Mouse (Mus musculus) ES-E14 (cell line): ENCODE measurements around the gene Pik3ap1. TPM values are rescaled to one million over a fixed set of nuclear protein-coding genes. Genes with fewer than 3 reads are reported as not detected.

Experiments used
- DNase-seq: peaks from one replicate; pipeline ENCODE4 v3.0.0-alpha.2; 2013; ENCODE audit warnings: low read depth, low spot score
- H3K27ac ChIP-seq: 2 replicates; pipeline ENCODE4 v1.5.1; 2012; ENCODE audit warnings: low read depth, mild to moderate bottlenecking, low read length, moderate library complexity, mixed read lengths; ENCODE audit not compliant: poor library complexity, insufficient read depth, severe bottlenecking
- H3K36me3 ChIP-seq: 2 replicates; pipeline ENCODE4 v1.6.1; 2012; ENCODE audit warnings: mild to moderate bottlenecking, low read length, moderate library complexity, mixed read lengths; ENCODE audit not compliant: control insufficient read depth, poor library complexity, insufficient read depth, severe bottlenecking
- H3K4me1 ChIP-seq, 2 experiments: fragments of 150-350 bp in 1 of 2; sonication (generic) in 1 of 2; 2 replicates each; pipeline ENCODE4 v1.6.1; 2012; ENCODE audit warnings: low read length in 2 of 2, mild to moderate bottlenecking in 1 of 2, mixed read lengths in 1 of 2; ENCODE audit not compliant: control insufficient read depth in 2 of 2, insufficient read depth in 2 of 2, poor library complexity in 1 of 2
- H3K4me3 ChIP-seq, 2 experiments: fragments of 150-350 bp in 1 of 2; sonication (generic) in 1 of 2; 2 replicates each; pipeline ENCODE4 v1.5.1; 2012; ENCODE audit warnings: low read length in 2 of 2, low read depth in 1 of 2, mild to moderate bottlenecking in 1 of 2, mixed read lengths in 1 of 2; ENCODE audit not compliant: insufficient read depth in 1 of 2, poor library complexity in 1 of 2, severe bottlenecking in 1 of 2
- H3K9ac ChIP-seq: 2 replicates; pipeline ENCODE4 v1.6.1; 2012; ENCODE audit warnings: low read depth, mild to moderate bottlenecking, low read length, mixed read lengths; ENCODE audit not compliant: poor library complexity, insufficient read depth, severe bottlenecking
- H3K9me3 ChIP-seq: fragments of 150-350 bp; sonication (generic); 2 replicates; pipeline ENCODE4 v1.6.1; 2012; ENCODE audit warnings: low read depth, mild to moderate bottlenecking, low read length; ENCODE audit not compliant: control insufficient read depth, insufficient read depth
- CHD2 ChIP-seq: IDR thresholded peaks from 2 replicates; pipeline ENCODE4 v1.6.1; 2014; ENCODE audit warnings: mild to moderate bottlenecking, low read depth, low read length, inconsistent platforms
- HCFC1 ChIP-seq: IDR thresholded peaks from 2 replicates; pipeline ENCODE4 v1.6.1; 2012; ENCODE audit warnings: low read length, inconsistent platforms, borderline replicate concordance; ENCODE audit not compliant: insufficient read depth
- MAFK ChIP-seq: IDR thresholded peaks from 2 replicates; pipeline ENCODE4 v1.6.1; 2014; ENCODE audit warnings: mild to moderate bottlenecking, low read depth, low read length, inconsistent platforms; ENCODE audit not compliant: insufficient read depth
- ZC3H11A ChIP-seq: IDR thresholded peaks from 2 replicates; pipeline ENCODE4 v1.6.1; 2012; ENCODE audit warnings: low read depth, mild to moderate bottlenecking, inconsistent platforms, low read length, borderline replicate concordance
- ZNF384 ChIP-seq: IDR thresholded peaks from 2 replicates; pipeline ENCODE4 v1.6.1; 2012; ENCODE audit warnings: low read depth, low read length, inconsistent platforms
- in situ Hi-C, 2 experiments: fragments of 600-800 bp; cut with MboI; formaldehyde crosslinking; loops; one replicate each; pipeline ENCODE4 v1.15.1; 2025; ENCODE audit warnings: low sequenced_read_pairs in 2 of 2, inconsistent platforms in 1 of 2; ENCODE audit not compliant: unreplicated experiment in 2 of 2
- total RNA-seq: library from RNA; depleted of rRNA; stranded (reverse); fragments of 300-350 nt; gene quantifications from 2 replicates; pipeline ENCODE4 v1.2.3, GENCODE M21; 2012

Pik3ap1 gene
- total RNA-seq, 1 experiment: 1.1 TPM

DNA sequence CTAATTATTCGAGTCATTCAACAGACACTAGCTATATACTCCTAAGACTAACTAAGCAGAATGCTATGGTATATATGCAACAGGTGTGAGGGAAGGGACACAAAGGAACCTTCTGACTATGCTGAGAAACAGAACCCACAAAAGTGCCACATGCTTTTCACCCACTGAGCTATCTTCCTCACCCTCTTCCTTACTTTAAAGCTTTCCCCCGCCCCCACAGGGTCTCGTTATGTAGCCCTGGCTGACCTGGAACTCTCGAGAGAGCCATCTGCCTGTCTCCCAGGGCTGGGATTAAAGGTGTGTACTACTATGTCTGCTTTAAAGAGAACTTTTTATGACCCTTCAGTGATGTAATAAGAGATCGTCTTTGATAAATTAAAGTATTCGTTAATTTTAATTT, 125.6 kb downstream of the Pik3ap1 start:
- DNase-seq: no peak
- no peak overlapping the region for H3K4me3 ChIP-seq
- in situ Hi-C loops: no loop called here
- no peak for TF ChIP-seq MAFK
- no peak for TF ChIP-seq CHD2
- TF ChIP-seq ZNF384: no peak
- no peak for TF ChIP-seq ZC3H11A
- TF ChIP-seq HCFC1: no peak
- H3K27ac ChIP-seq: no peak overlapping the region
- H3K36me3 ChIP-seq: peaks cover 2% of the 10 kb centered on the region; the same call in 1 of the 2 replicates
- peaks cover 2 to 3% of the 10 kb centered on the region in 2 experiments; a peak in 3 of 4 replicates for H3K4me1 ChIP-seq
- no peak overlapping the region for H3K9ac ChIP-seq
- no peaks in the 10 kb centered on the region for H3K9me3 ChIP-seq

DNA sequence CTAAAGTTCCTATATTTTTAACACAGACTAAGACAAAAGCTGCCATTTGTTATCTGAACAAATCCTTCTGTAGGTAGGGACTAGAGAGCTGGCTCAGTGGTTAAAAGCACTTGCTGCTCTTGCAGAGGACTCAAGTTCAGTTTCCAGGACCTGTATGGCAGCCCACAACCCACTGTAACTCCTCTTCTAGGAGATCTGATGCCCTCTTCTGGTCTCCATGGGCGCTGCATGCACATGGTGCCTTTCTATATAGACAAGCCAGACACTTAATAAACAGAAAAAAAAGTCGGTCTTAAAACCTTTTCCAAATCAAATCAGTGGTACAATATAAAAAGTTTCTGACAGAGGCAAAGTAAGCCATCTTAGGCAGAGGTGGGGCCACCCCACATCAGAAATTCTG, 126.2 kb downstream of the Pik3ap1 start:
- Histone ChIP-seq H3K9ac (no peak overlapping the region), H3K36me3 (peaks cover 2% of the 10 kb centered on the region; the same call in 1 of the 2 replicates), H3K4me3 (no peak overlapping the region), H3K9me3 (no peaks in the 10 kb centered on the region), H3K4me1 (peaks cover 2 to 3% of the 10 kb centered on the region in 2 experiments; a peak in 2 of 4 replicates), H3K27ac (no peak overlapping the region)
- TF ChIP-seq HCFC1 (no peak), MAFK (no peak), CHD2 (no peak), ZNF384 (no peak), ZC3H11A (no peak)
- DNase-seq: no peak
- in situ Hi-C loops: no loop called here

DNA sequence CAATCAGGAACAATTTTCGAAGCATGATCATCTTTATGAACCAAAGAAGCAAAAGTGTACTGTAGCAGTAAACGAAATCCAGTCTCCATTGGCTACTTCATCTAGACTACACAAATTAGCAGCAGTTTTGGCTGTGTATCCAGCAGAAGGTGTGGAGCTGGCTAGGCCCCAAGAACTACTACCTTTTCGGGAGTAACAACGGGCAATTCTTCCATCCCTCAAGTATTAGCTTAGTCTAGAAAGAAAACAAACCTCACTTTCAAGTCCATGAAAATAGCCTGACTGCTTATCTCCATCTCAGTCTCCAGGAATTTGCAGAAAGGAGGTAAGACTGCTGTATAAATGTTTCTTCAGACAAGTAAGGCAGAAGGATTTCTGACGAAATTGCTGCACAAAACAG, 130.3 kb downstream of the Pik3ap1 start:
- in situ Hi-C loops: no loop called here
- TF ChIP-seq HCFC1 (no peak), CHD2 (no peak), ZNF384 (no peak), ZC3H11A (no peak), MAFK (no peak)

DNA sequence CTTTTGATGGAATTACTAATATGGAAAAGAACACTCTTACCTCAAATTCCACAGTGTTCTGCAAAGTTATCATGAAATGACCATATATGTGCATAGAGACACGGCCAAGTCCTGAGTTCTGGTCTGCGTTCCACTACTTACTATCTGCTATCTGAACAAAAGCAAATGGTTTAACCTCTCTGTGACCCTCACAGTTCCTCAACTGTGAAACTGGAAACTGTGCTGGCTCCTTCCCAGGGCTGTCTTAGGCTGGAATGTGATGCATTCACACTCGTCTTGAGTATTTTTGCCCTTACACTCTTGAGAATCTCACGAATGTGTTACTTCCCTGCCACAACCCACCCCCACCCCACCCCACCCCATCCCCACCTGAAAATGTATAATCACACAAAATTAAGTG, 135.9 kb downstream of the Pik3ap1 start:
- in situ Hi-C loops: no loop called here
- no peak for DNase-seq
- Histone ChIP-seq H3K4me1 (no peaks in the 10 kb centered on the region), H3K9me3 (no peaks in the 10 kb centered on the region), H3K4me3 (no peak overlapping the region), H3K9ac (no peak overlapping the region), H3K36me3 (peaks cover 2% of the 10 kb centered on the region; the same call in 1 of the 2 replicates), H3K27ac (no peak overlapping the region)
- TF ChIP-seq ZNF384 (no peak), ZC3H11A (no peak), HCFC1 (no peak), MAFK (no peak), CHD2 (no peak)

More for the DNA sequence above, 130.3 kb downstream of the Pik3ap1 start:
- H3K4me3 ChIP-seq: no peak overlapping the region
- H3K9ac ChIP-seq: no peak overlapping the region
- no peak overlapping the region for H3K27ac ChIP-seq
- H3K4me1 ChIP-seq: peaks cover 0 to 1% of the 10 kb centered on the region in 2 experiments; a peak in 1 of 4 replicates
- peaks cover 2% of the 10 kb centered on the region; the same call in 1 of the 2 replicates for H3K36me3 ChIP-seq
- no peak for DNase-seq
- no peaks in the 10 kb centered on the region for H3K9me3 ChIP-seq

DNA sequence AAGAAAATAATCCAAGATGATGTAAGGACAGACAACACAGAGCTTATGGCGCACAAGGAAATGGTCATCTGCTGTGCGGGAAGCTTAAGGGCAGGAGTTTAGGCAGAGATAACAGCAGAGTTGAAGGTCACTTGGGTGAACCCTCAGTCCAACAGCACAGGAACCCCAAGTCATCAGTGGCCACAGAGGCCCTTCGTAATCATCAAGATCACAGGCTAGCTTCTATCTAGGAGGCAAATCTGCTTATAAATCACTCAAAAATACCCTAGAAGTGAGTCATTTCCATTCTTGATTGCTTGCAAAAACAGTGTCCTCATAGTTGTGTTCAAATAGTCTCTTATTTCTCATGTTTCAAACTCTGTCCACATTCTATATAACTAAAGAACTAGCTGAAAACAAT, 136.6 kb downstream of the Pik3ap1 start:
- TF ChIP-seq CHD2 (no peak), MAFK (no peak), HCFC1 (no peak), ZNF384 (no peak), ZC3H11A (no peak)
- no peak for DNase-seq
- H3K36me3 ChIP-seq: peaks cover 2% of the 10 kb centered on the region; the same call in 1 of the 2 replicates

More for the DNA sequence above, 136.6 kb downstream of the Pik3ap1 start:
- Histone ChIP-seq H3K9ac (no peak overlapping the region), H3K4me1 (no peaks in the 10 kb centered on the region), H3K9me3 (no peaks in the 10 kb centered on the region), H3K27ac (no peak overlapping the region), H3K4me3 (no peak overlapping the region)
- in situ Hi-C loops: no loop called here
